Mouse (Mus musculus) Patski (cell line): ENCODE measurements at regions not wholly inside any gene's neighbourhood (a gene's known extent, or its start where the extent isn't known, plus 50 kb on each side); places are given as distances from the start of the nearest gene placed in this dataset.

ENCODE experiments used
- ATAC-seq: fragments of 100-300 bp; one replicate; pipeline ENCODE4 v1.8.0; 2021
- CTCF ChIA-PET: fragments of 350-600 bp; sonication (Branson Sonifier 250); formaldehyde crosslinking; loops from one replicate; lab custom pipeline; 2022; ENCODE audit warnings: inconsistent platforms; lab: Charles Lee
- POLR2A ChIA-PET: fragments of 350-600 bp; sonication (Branson Sonifier 250); formaldehyde crosslinking; loops from one replicate; lab custom pipeline; 2022; ENCODE audit warnings: antibody characterized with exemption, inconsistent platforms; lab: Charles Lee
- DNase-seq: peaks from one replicate; pipeline ENCODE4 v3.0.0-alpha.2; 2011; ENCODE audit warnings: low read depth, low spot score
- H3K27me3 ChIP-seq: fragments of 371-371 bp; one replicate; pipeline ENCODE4 v1.5.1; 2021
- CTCF ChIP-seq: fragments of 100-300 bp; IDR thresholded peaks from one replicate; pipeline ENCODE4 v1.5.1; 2021
- in situ Hi-C: fragments of 300-500 bp; cut with MboI; formaldehyde crosslinking; loops from 3 replicates; pipeline ENCODE4 v1.11.1; 2018; ENCODE audit warnings: low pct_unique_long_range_greater_than_20kb, mixed read lengths

GRCm38 (mm10) chr4:140401632-140402031, 155.0 kb upstream of the Igsf21 start:
- DNase-seq = no peak
- CTCF ChIA-PET = no interaction called here
- TF ChIP-seq CTCF = no peak
- no peak for ATAC-seq
- in situ Hi-C loops = no loop called here
- POLR2A ChIA-PET = no interaction called here
- H3K27me3 ChIP-seq = peaks cover 13% of the 10 kb centered on the region

GRCm38 (mm10) chr4:140396548-140396947, 150.0 kb upstream of the Igsf21 start:
- ATAC-seq (no peak), DNase-seq (no peak)
- in situ Hi-C loops = no loop called here
- H3K27me3 ChIP-seq = peaks cover 18% of the 10 kb centered on the region
- TF ChIP-seq CTCF = no peak
- ChIA-PET CTCF (no interaction called here), POLR2A (no interaction called here)

GRCm38 (mm10) chr4:140392290-140392689, 145.7 kb upstream of the Igsf21 start:
- ChIA-PET CTCF (no interaction called here), POLR2A (no interaction called here)
- no peak for DNase-seq
- in situ Hi-C loops = no loop called here
- peaks cover 7% of the 10 kb centered on the region for H3K27me3 ChIP-seq
- no peak for ATAC-seq
- no peak for TF ChIP-seq CTCF

GRCm38 (mm10) chr4:140390684-140391234, 144.2 kb upstream of the Igsf21 start:
- no peak for ATAC-seq
- no peak for TF ChIP-seq CTCF
- ChIA-PET POLR2A (no interaction called here), CTCF (no interaction called here)
- no peak for DNase-seq
- peaks cover 9% of the 10 kb centered on the region for H3K27me3 ChIP-seq
- in situ Hi-C loops = no loop called here

GRCm38 (mm10) chr4:140385686-140386085, 139.1 kb upstream of the Igsf21 start:
- no peak for DNase-seq
- in situ Hi-C loops = no loop called here
- no peak for TF ChIP-seq CTCF

GRCm38 (mm10) chr4:140385226-140385625, 138.6 kb upstream of the Igsf21 start:
- no peak for TF ChIP-seq CTCF
- in situ Hi-C loops = no loop called here
- ChIA-PET CTCF (no interaction called here), POLR2A (no interaction called here)
- H3K27me3 ChIP-seq = peaks cover 17% of the 10 kb centered on the region
- no peak for DNase-seq
- ATAC-seq = no peak

More at GRCm38 (mm10) chr4:140385686-140386085, 139.1 kb upstream of the Igsf21 start:
- ChIA-PET POLR2A (no interaction called here), CTCF (no interaction called here)
- H3K27me3 ChIP-seq = peaks cover 14% of the 10 kb centered on the region
- no peak for ATAC-seq

GRCm38 (mm10) chr4:140383596-140383995, 137.0 kb upstream of the Igsf21 start:
- POLR2A ChIA-PET = no interaction called here
- CTCF ChIA-PET = no interaction called here
- ATAC-seq (no peak), DNase-seq (no peak)
- no peak for TF ChIP-seq CTCF
- in situ Hi-C loops = no loop called here
- H3K27me3 ChIP-seq = peaks cover 21% of the 10 kb centered on the region

- H3K27me3 ChIP-seq = peaks cover 36% of the 10 kb centered on the region
- DNase-seq (no peak), ATAC-seq (no peak)
- no peak for TF ChIP-seq CTCF
- ChIA-PET CTCF (no interaction called here), POLR2A (no interaction called here)
- in situ Hi-C loops = no loop called here
Observed at GRCm38 (mm10) chr4:140380733-140381132, 134.1 kb upstream of the Igsf21 start.

GRCm38 (mm10) chr4:140377941-140378340, 131.4 kb upstream of the Igsf21 start:
- in situ Hi-C loops = no loop called here
- ChIA-PET CTCF (no interaction called here), POLR2A (no interaction called here)
- no peak for TF ChIP-seq CTCF
- DNase-seq (no peak), ATAC-seq (no peak)
- peaks cover 32% of the 10 kb centered on the region for H3K27me3 ChIP-seq

- in situ Hi-C loops = no loop called here
- no peak for TF ChIP-seq CTCF
- ChIA-PET POLR2A (no interaction called here), CTCF (no interaction called here)
- peaks cover 12% of the 10 kb centered on the region for H3K27me3 ChIP-seq
- ATAC-seq (no peak), DNase-seq (no peak)
Observed at GRCm38 (mm10) chr4:140372586-140373325, 126.2 kb upstream of the Igsf21 start.

- no peak for DNase-seq
- no peak for TF ChIP-seq CTCF
- H3K27me3 ChIP-seq = peaks cover 4% of the 10 kb centered on the region
- ATAC-seq = no peak
- in situ Hi-C loops = no loop called here
- ChIA-PET POLR2A (no interaction called here), CTCF (no interaction called here)
Observed at GRCm38 (mm10) chr4:140371426-140372213, 125.0 kb upstream of the Igsf21 start.
